Mouse (Mus musculus) hindbrain, embryonic 10.5 days (tissue): ENCODE data around the gene Cldn2. TPM values are rescaled to one million over a fixed set of nuclear protein-coding genes. Genes with fewer than 3 reads are reported as not detected.

Source experiments
- polyA plus RNA-seq: library from polyadenylated mRNA; unstranded; fragments of >200 nt; fragmentation: Nextera tagmentation; extraction: Ambion mirVana; gene quantifications from 2 replicates; pipeline ENCODE4 v1.2.1, GENCODE M21; 2016

Gene Cldn2
- polyA plus RNA-seq, 1 experiment from 2014 or later: 0.68 TPM

Other genes starting within 250 kb of the Cldn2 start
- gene Rnf128, start 237.5 kb upstream of the Cldn2 start, polyA plus RNA-seq: 0.93 and 1.2 TPM in 2 replicates
- 0.78 and 0.95 TPM in 2 replicates for gene Tbc1d8b, start 115.8 kb upstream of the Cldn2 start, polyA plus RNA-seq
- not detected in 2 replicates for gene Gm15013, start 86.3 kb upstream of the Cldn2 start, polyA plus RNA-seq
- gene Ripply1, start 18.5 kb upstream of the Cldn2 start, polyA plus RNA-seq: 0.26 and 0.41 TPM in 2 replicates
- gene Morc4, start 70.8 kb downstream of the Cldn2 start, polyA plus RNA-seq: 5.8 and 6.0 TPM in 2 replicates
- gene Rbm41, start 197.8 kb downstream of the Cldn2 start, polyA plus RNA-seq: 4.5 TPM in 2 replicates